Mouse (Mus musculus) frontal cortex, postnatal 14 days (tissue): ENCODE results near the gene Fam187a.

Experiments used
- DNase-seq, 2 experiments: peaks; one replicate each; pipeline ENCODE4 v3.0.0; 2022; ENCODE audit warnings: low spot score in 2 of 2

The Fam187a gene

GRCm38 (mm10) chr11:102894716-102895115 lies 9.7 kb downstream of the Fam187a start:
- DNase-seq, result no peak

GRCm38 (mm10) chr11:102895779-102896178 lies 10.8 kb downstream of the Fam187a start:
- no peak for DNase-seq

GRCm38 (mm10) chr11:102896641-102897040 lies 11.7 kb downstream of the Fam187a start:
- no peak for DNase-seq

- DNase-seq, result peak; percentile 22 to 44
Measured at GRCm38 (mm10) chr11:102898408-102898807, 13.4 kb downstream of the Fam187a start.

- peak in 1 of 2 experiments; percentile 79 for DNase-seq
Measured at GRCm38 (mm10) chr11:102900763-102901162, 15.8 kb downstream of the Fam187a start, which contains the start of gene Gfap. TSS of gene Gfap (minus strand) at chr11:102900912.

- DNase-seq, result no peak
Measured at GRCm38 (mm10) chr11:102901199-102901598, 16.2 kb downstream of the Fam187a start.

GRCm38 (mm10) chr11:102902107-102902506 lies 17.1 kb downstream of the Fam187a start:
- DNase-seq, result no peak

GRCm38 (mm10) chr11:102903654-102904053 lies 18.7 kb downstream of the Fam187a start:
- no peak for DNase-seq

- no peak for DNase-seq
Measured at GRCm38 (mm10) chr11:102911376-102911775, 26.4 kb downstream of the Fam187a start.

GRCm38 (mm10) chr11:102915380-102915779 lies 30.4 kb downstream of the Fam187a start:
- no peak for DNase-seq

GRCm38 (mm10) chr11:102918077-102918476 lies 33.1 kb downstream of the Fam187a start:
- no peak for DNase-seq

GRCm38 (mm10) chr11:102921491-102921890 lies 36.5 kb downstream of the Fam187a start:
- no peak for DNase-seq

- peak; percentile 89 to 91 for DNase-seq
Measured at GRCm38 (mm10) chr11:102924557-102925350, 39.8 kb downstream of the Fam187a start, which contains the start of gene Kif18b. TSS of gene Kif18b (minus strand) at chr11:102925124.

- no peak for DNase-seq
Measured at GRCm38 (mm10) chr11:102925351-102925717, 40.4 kb downstream of the Fam187a start.

- DNase-seq, result no peak
Measured at GRCm38 (mm10) chr11:102930672-102931071, 45.7 kb downstream of the Fam187a start.

- no peak for DNase-seq
Measured at GRCm38 (mm10) chr11:102936272-102936671, 51.3 kb downstream of the Fam187a start.
